In the genomic region with DNA sequence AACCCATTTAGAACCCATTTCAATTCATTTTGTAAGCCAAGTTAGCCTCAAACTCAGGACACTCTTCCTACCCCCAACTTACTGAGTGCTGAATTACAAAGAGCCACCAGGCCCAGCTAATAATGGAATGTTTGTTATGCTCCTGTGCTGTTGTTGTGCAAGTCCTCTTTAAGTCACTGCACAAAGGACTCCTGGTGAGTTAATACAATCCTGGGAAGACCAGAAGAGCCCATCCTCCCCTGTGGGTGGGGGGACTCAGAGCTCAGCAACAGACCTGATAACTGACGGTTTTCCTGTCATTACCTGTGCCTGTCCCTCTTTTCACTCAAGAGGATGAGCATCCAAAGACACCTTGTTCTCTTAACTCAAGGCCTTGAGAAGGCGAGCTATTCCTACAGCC, we compare ENCODE assay signal across 21 mouse cellular contexts. TPM values are rescaled to one million over a fixed set of nuclear protein-coding genes. Genes with fewer than 3 reads are reported as not detected.
DNase-seq lines count a peak whose midpoint lies in the region; ATAC-seq and TF ChIP-seq lines count a peak whose summit lies in the region.
"Had no signal": no experiment of that assay in that cellular context is flagged by ENCODE, and none has a peak within 500 bp of the region (broad histone marks: within the 10 kb centered on the region; RNA-seq: fewer than 3 reads in every experiment).

No protein-coding gene starts in this region.

- 0 out of 2 replicates have a peak, but pooled peaks cover 5% of the 10 kb centered on the region for H3K27me3 ChIP-seq in hindbrain, embryonic 13.5 days
- H3K27me3 ChIP-seq in hindbrain, embryonic 11.5 days (ENCODE audit: control insufficient read depth, insufficient read depth, low read length), result no peaks in the 10 kb centered on the region
- H3K27me3 ChIP-seq in midbrain, embryonic 10.5 days (ENCODE audit: low read depth, poor library complexity, severe bottlenecking), result no peaks in the 10 kb centered on the region
- H3K27me3 ChIP-seq in midbrain, embryonic 14.5 days (ENCODE audit: control insufficient read depth, insufficient read depth, low read length), result no peaks in the 10 kb centered on the region
- no peaks in the 10 kb centered on the region for H3K27me3 ChIP-seq in ES-Bruce4 (ENCODE audit: control insufficient read depth, insufficient read depth, low read length, poor library complexity, severe bottlenecking)

- no peak overlapping the region for H3K4me3 ChIP-seq in hindbrain, embryonic 13.5 days
- no peak overlapping the region for H3K4me3 ChIP-seq in hindbrain, embryonic 11.5 days (ENCODE audit: low read depth, low read length)
- no peak overlapping the region for H3K4me3 ChIP-seq in midbrain, embryonic 10.5 days
- no peak overlapping the region for H3K4me3 ChIP-seq in midbrain, embryonic 14.5 days (replicated peaks; ENCODE audit: low read depth, low read length)
- peak overlapping the region; percentile 26 for H3K4me3 ChIP-seq in ES-Bruce4 (ENCODE audit: low read depth, low read length)
- H3K4me3 ChIP-seq: embryonic facial prominence, embryonic 10.5 days; heart, embryonic 10.5 days had no signal

- no peak for TF ChIP-seq CTCF in ES-Bruce4 (IDR thresholded peaks at IDR 0.05; ENCODE audit: low read depth, low read length)

- peak overlapping the region; percentile 56; the same call in 1 of the 2 replicates for H3K9ac ChIP-seq in hindbrain, embryonic 13.5 days
- no peak overlapping the region for H3K9ac ChIP-seq in hindbrain, embryonic 11.5 days (ENCODE audit: low read depth, low read length)
- no peak overlapping the region for H3K9ac ChIP-seq in midbrain, embryonic 14.5 days (replicated peaks; ENCODE audit: low read length)
- no peak overlapping the region for H3K9ac ChIP-seq in ES-Bruce4 (ENCODE audit: low read depth, poor library complexity, severe bottlenecking)
- H3K9ac ChIP-seq: hindbrain, embryonic 14.5 days had no signal

- TF ChIP-seq EP300 in ES-Bruce4 (IDR thresholded peaks at IDR 0.05; ENCODE audit: insufficient read depth, low read depth, low read length), result peak; percentile 84

- H3K27ac ChIP-seq in hindbrain, embryonic 13.5 days, result no peak overlapping the region
- no peak overlapping the region for H3K27ac ChIP-seq in hindbrain, embryonic 11.5 days (ENCODE audit: low read depth, low read length)
- peak overlapping the region; percentile 35; the same call in 1 of the 2 replicates for H3K27ac ChIP-seq in midbrain, embryonic 10.5 days (replicated peaks)
- no peak overlapping the region for H3K27ac ChIP-seq in midbrain, embryonic 14.5 days (replicated peaks; ENCODE audit: low read depth, low read length)
- peak overlapping the region; percentile 66 for H3K27ac ChIP-seq in ES-Bruce4 (ENCODE audit: insufficient read depth, low read length)
- H3K27ac ChIP-seq: embryonic facial prominence, embryonic 10.5 days; heart, embryonic 10.5 days; hindbrain, embryonic 14.5 days had no signal

- no peaks in the 10 kb centered on the region for H3K9me3 ChIP-seq in hindbrain, embryonic 13.5 days
- no peaks in the 10 kb centered on the region for H3K9me3 ChIP-seq in hindbrain, embryonic 11.5 days (ENCODE audit: control insufficient read depth, low read length)
- H3K9me3 ChIP-seq in midbrain, embryonic 10.5 days (replicated peaks), result no peaks in the 10 kb centered on the region
- H3K9me3 ChIP-seq in midbrain, embryonic 14.5 days (ENCODE audit: control insufficient read depth, low read length), result no peaks in the 10 kb centered on the region
- H3K9me3 ChIP-seq in ES-Bruce4 (replicated peaks; ENCODE audit: control insufficient read depth, insufficient read depth, low read length, poor library complexity, severe bottlenecking), result no peaks in the 10 kb centered on the region
- H3K9me3 ChIP-seq: embryonic facial prominence, embryonic 10.5 days; heart, embryonic 10.5 days had no signal

- no peak overlapping the region for H3K4me2 ChIP-seq in hindbrain, embryonic 13.5 days
- H3K4me2 ChIP-seq in hindbrain, embryonic 11.5 days (replicated peaks; ENCODE audit: low read depth, low read length), result no peak overlapping the region
- no peak overlapping the region for H3K4me2 ChIP-seq in midbrain, embryonic 14.5 days (ENCODE audit: low read length)
- H3K4me2 ChIP-seq: hindbrain, embryonic 14.5 days had no signal

- no peak for ATAC-seq in hindbrain, embryonic 13.5 days (ENCODE audit: low FRiP score)
- ATAC-seq in hindbrain, embryonic 11.5 days (ENCODE audit: low FRiP score), result no peak
- no peak for ATAC-seq in midbrain, embryonic 14.5 days (ENCODE audit: low FRiP score, low TSS enrichment)
- ATAC-seq: forebrain, embryonic 14.5 days had no signal

- no peaks in the 10 kb centered on the region for H3K36me3 ChIP-seq in hindbrain, embryonic 13.5 days
- no peaks in the 10 kb centered on the region for H3K36me3 ChIP-seq in hindbrain, embryonic 11.5 days (ENCODE audit: control insufficient read depth, insufficient read depth, low read length)
- no peaks in the 10 kb centered on the region for H3K36me3 ChIP-seq in midbrain, embryonic 10.5 days
- no peaks in the 10 kb centered on the region for H3K36me3 ChIP-seq in midbrain, embryonic 14.5 days (ENCODE audit: control insufficient read depth, insufficient read depth, low read length)
- no peaks in the 10 kb centered on the region for H3K36me3 ChIP-seq in ES-Bruce4 (ENCODE audit: control insufficient read depth, insufficient read depth, low read length, poor library complexity, severe bottlenecking)
- H3K36me3 ChIP-seq: embryonic facial prominence, embryonic 10.5 days; heart, embryonic 10.5 days had no signal

- 22% methylated on average over 2 of the region's 2 CpGs for WGBS in hindbrain, embryonic 13.5 days
- 11% methylated on average over 2 of the region's 2 CpGs for whole genome bisulfite sequencing in hindbrain, embryonic 11.5 days
- 18% methylated on average over 2 of the region's 2 CpGs for WGBS in midbrain, embryonic 10.5 days
- 10% methylated on average over 2 of the region's 2 CpGs for WGBS in midbrain, embryonic 14.5 days

- no peak for DNase-seq in hindbrain, embryonic 11.5 days (ENCODE audit: low spot score)
- no peak for DNase-seq in midbrain, embryonic 10.5 days (ENCODE audit: low spot score)
- DNase-seq in midbrain, embryonic 14.5 days, result no peak
- DNase-seq in ZHBTc4 (ENCODE audit: low read depth, low spot score), result peak; percentile 96
- DNase-seq in ovary, adult 18-20 months (ENCODE audit: low spot score), result no peak
- DNase-seq: adrenal gland, adult 2 months; adrenal gland, postnatal 25 days; cerebellum, adult 18-20 months; cerebellum, adult 9-11 months; heart, adult 18-20 months; heart, postnatal 10 days; heart, postnatal 4 days had no signal

- no peak for TF ChIP-seq POLR2A in ES-Bruce4 (IDR thresholded peaks at IDR 0.05; ENCODE audit: insufficient read depth, low read length)

- H3K4me1 ChIP-seq in hindbrain, embryonic 13.5 days (replicated peaks), result no peaks in the 10 kb centered on the region
- no peaks in the 10 kb centered on the region for H3K4me1 ChIP-seq in hindbrain, embryonic 11.5 days (replicated peaks; ENCODE audit: control insufficient read depth, insufficient read depth, low read length)
- H3K4me1 ChIP-seq in midbrain, embryonic 10.5 days, result peaks cover 19% of the 10 kb centered on the region
- no peaks in the 10 kb centered on the region for H3K4me1 ChIP-seq in midbrain, embryonic 14.5 days (ENCODE audit: control insufficient read depth, insufficient read depth, low read length)
- H3K4me1 ChIP-seq in ES-Bruce4 (ENCODE audit: control insufficient read depth, insufficient read depth, low read length), result peaks cover 7% of the 10 kb centered on the region
- H3K4me1 ChIP-seq: heart, embryonic 10.5 days had no signal

RNA-seq across cellular contexts. Expression of gene Rps19, which starts 4.6 kb away (rescaled TPM):
- 1,307 and 1,338 TPM in 2 replicates for polyA plus RNA-seq in hindbrain, embryonic 13.5 days (2015; fragmentation: Nextera tagmentation; extraction: Ambion mirVana)
- 1,792 and 1,821 TPM in 2 replicates for polyA plus RNA-seq in hindbrain, embryonic 11.5 days (2014; fragmentation: Nextera tagmentation; extraction: Ambion mirVana)
- polyA plus RNA-seq in midbrain, embryonic 10.5 days (2016; fragmentation: Nextera tagmentation; extraction: Ambion mirVana), result 1,942 and 2,205 TPM in 2 replicates
- 1,428 and 1,598 TPM in 2 replicates for polyA plus RNA-seq in midbrain, embryonic 14.5 days (2014; fragmentation: Nextera tagmentation; extraction: Ambion mirVana)
- 2,100 and 2,446 TPM in 2 replicates for polyA plus RNA-seq in ES-Bruce4 (2011; ENCODE audit: insufficient read depth, insufficient read length, low read depth, missing spikeins)

RNA-seq across cellular contexts. Expression of gene Dmrtc2, which starts 9.8 kb away (rescaled TPM):
- polyA plus RNA-seq in hindbrain, embryonic 13.5 days (2015; fragmentation: Nextera tagmentation; extraction: Ambion mirVana), result 0.19 and 0.26 TPM in 2 replicates
- 0.14 TPM in 1 of 2 replicates, not detected in the other for polyA plus RNA-seq in hindbrain, embryonic 11.5 days (2014; fragmentation: Nextera tagmentation; extraction: Ambion mirVana)
- 0.14 TPM in 1 of 2 replicates, not detected in the other for polyA plus RNA-seq in midbrain, embryonic 10.5 days (2016; fragmentation: Nextera tagmentation; extraction: Ambion mirVana)
- polyA plus RNA-seq in midbrain, embryonic 14.5 days (2014; fragmentation: Nextera tagmentation; extraction: Ambion mirVana), result not detected in 2 replicates
- 0.75 and 1.1 TPM in 2 replicates for polyA plus RNA-seq in ES-Bruce4 (2011; ENCODE audit: insufficient read depth, insufficient read length, low read depth, missing spikeins)
- polyA plus RNA-seq: adrenal gland, adult 2 months; C2C12; embryonic facial prominence, embryonic 10.5 days; embryonic facial prominence, embryonic 14.5 days; forebrain, embryonic 14.5 days; heart, embryonic 10.5 days; heart, embryonic 14.5 days had no signal

RNA-seq across cellular contexts. Expression of gene Lypd4, which starts 9.9 kb away (rescaled TPM):
- polyA plus RNA-seq in hindbrain, embryonic 13.5 days (2015; fragmentation: Nextera tagmentation; extraction: Ambion mirVana), result not detected in 2 replicates
- not detected in 2 replicates for polyA plus RNA-seq in hindbrain, embryonic 11.5 days (2014; fragmentation: Nextera tagmentation; extraction: Ambion mirVana)
- polyA plus RNA-seq in midbrain, embryonic 10.5 days (2016; fragmentation: Nextera tagmentation; extraction: Ambion mirVana), result not detected in 2 replicates
- not detected in 2 replicates for polyA plus RNA-seq in midbrain, embryonic 14.5 days (2014; fragmentation: Nextera tagmentation; extraction: Ambion mirVana)
- polyA plus RNA-seq in ES-Bruce4 (2011; ENCODE audit: insufficient read depth, insufficient read length, low read depth, missing spikeins), result not detected in 2 replicates
- polyA plus RNA-seq: adrenal gland, adult 2 months; C2C12; embryonic facial prominence, embryonic 10.5 days; embryonic facial prominence, embryonic 14.5 days; forebrain, embryonic 14.5 days; heart, embryonic 10.5 days; heart, embryonic 14.5 days; hindbrain, embryonic 14.5 days had no signal

RNA-seq across cellular contexts. Expression of gene Cd79a, which starts 17.6 kb away (rescaled TPM):
- polyA plus RNA-seq in hindbrain, embryonic 13.5 days (2015; fragmentation: Nextera tagmentation; extraction: Ambion mirVana), result 0.35 and 0.38 TPM in 2 replicates
- 0.39 TPM in 1 of 2 replicates, not detected in the other for polyA plus RNA-seq in hindbrain, embryonic 11.5 days (2014; fragmentation: Nextera tagmentation; extraction: Ambion mirVana)
- 0.15 and 0.23 TPM in 2 replicates for polyA plus RNA-seq in midbrain, embryonic 10.5 days (2016; fragmentation: Nextera tagmentation; extraction: Ambion mirVana)
- 0.28 TPM in 1 of 2 replicates, not detected in the other for polyA plus RNA-seq in midbrain, embryonic 14.5 days (2014; fragmentation: Nextera tagmentation; extraction: Ambion mirVana)
- polyA plus RNA-seq in ES-Bruce4 (2011; ENCODE audit: insufficient read depth, insufficient read length, low read depth, missing spikeins), result 2.8 and 2.9 TPM in 2 replicates
- polyA plus RNA-seq: forebrain, embryonic 14.5 days; heart, embryonic 14.5 days had no signal

RNA-seq across cellular contexts. Expression of gene Gm9844, which starts 17.6 kb away (rescaled TPM):
- 36.3 and 38.4 TPM in 2 replicates for polyA plus RNA-seq in hindbrain, embryonic 13.5 days (2015; fragmentation: Nextera tagmentation; extraction: Ambion mirVana)
- polyA plus RNA-seq in hindbrain, embryonic 11.5 days (2014; fragmentation: Nextera tagmentation; extraction: Ambion mirVana), result 20.9 and 23.6 TPM in 2 replicates
- polyA plus RNA-seq in midbrain, embryonic 10.5 days (2016; fragmentation: Nextera tagmentation; extraction: Ambion mirVana), result 15.7 and 17.2 TPM in 2 replicates
- 36.2 and 58.3 TPM in 2 replicates for polyA plus RNA-seq in midbrain, embryonic 14.5 days (2014; fragmentation: Nextera tagmentation; extraction: Ambion mirVana)
- 21.9 and 24.9 TPM in 2 replicates for polyA plus RNA-seq in ES-Bruce4 (2011; ENCODE audit: insufficient read depth, insufficient read length, low read depth, missing spikeins)
- polyA plus RNA-seq: adrenal gland, adult 2 months had no signal

Comparison
In these comparisons a context has a peak if more than half of its experiments do, and no peak if none do; other contexts are left out.
1. H3K27ac ChIP-seq: peak in midbrain, embryonic 10.5 days (single experiment) and ES-Bruce4 (single experiment); none in hindbrain, embryonic 13.5 days (single experiment), hindbrain, embryonic 11.5 days (single experiment) and midbrain, embryonic 14.5 days (single experiment).